Mouse (Mus musculus): Measurements from ENCODE around the gene Inpp5f. TPM values are rescaled to one million over a fixed set of nuclear protein-coding genes. Genes with fewer than 3 reads are reported as not detected.
"Not testable (repeated sequence)": the region's sequence is repeated elsewhere in the genome, so short reads cannot be mapped to it uniquely, and the experiment has no call there.

The Inpp5f gene
- polyA plus RNA-seq (2014; fragmentation: Nextera tagmentation; extraction: Ambion mirVana): 115 and 132 TPM in 2 replicates

GRCm38 (mm10) chr7:128610897-128611798 is at the start of gene Inpp5f:
Inpp5f (plus strand) TSS chr7:128611328.
- Histone ChIP-seq H3K4me2 (peak within 1 kb of the TSS; percentile 87), H3K36me3 (ENCODE audit: control insufficient read depth, insufficient read depth, low read length) (no peaks in the 10 kb centered on the region), H3K4me1 (ENCODE audit: control insufficient read depth, insufficient read depth, low read length) (0 out of 2 replicates have a peak, but pooled peaks cover 2% of the 10 kb centered on the region), H3K27me3 (ENCODE audit: control insufficient read depth, insufficient read depth, low read length) (no peaks in the 10 kb centered on the region), H3K4me3 (ENCODE audit: low read depth, low read length) (peak within 1 kb of the TSS; percentile 80), H3K9ac (ENCODE audit: low read length) (peak within 1 kb of the TSS; percentile 84), H3K9me3 (ENCODE audit: control insufficient read depth, low read length) (no peaks in the 10 kb centered on the region), H3K27ac (ENCODE audit: low read depth, low read length) (peak within 1 kb of the TSS; percentile 22)
- peak; percentile 98 for ATAC-seq (ENCODE audit: low FRiP score)
- 2% methylated on average over 64 of the region's 68 CpGs for WGBS
- peak; percentile 100 for DNase-seq (ENCODE audit: low spot score, missing footprints)

GRCm38 (mm10) chr7:128563373-128563772 is 47.8 kb upstream of the Inpp5f start:
- no peaks in the 10 kb centered on the region for H3K36me3 ChIP-seq (ENCODE audit: control insufficient read depth, insufficient read depth, low read length)
- 35% methylated on average over 4 of the region's 4 CpGs for WGBS

DNA sequence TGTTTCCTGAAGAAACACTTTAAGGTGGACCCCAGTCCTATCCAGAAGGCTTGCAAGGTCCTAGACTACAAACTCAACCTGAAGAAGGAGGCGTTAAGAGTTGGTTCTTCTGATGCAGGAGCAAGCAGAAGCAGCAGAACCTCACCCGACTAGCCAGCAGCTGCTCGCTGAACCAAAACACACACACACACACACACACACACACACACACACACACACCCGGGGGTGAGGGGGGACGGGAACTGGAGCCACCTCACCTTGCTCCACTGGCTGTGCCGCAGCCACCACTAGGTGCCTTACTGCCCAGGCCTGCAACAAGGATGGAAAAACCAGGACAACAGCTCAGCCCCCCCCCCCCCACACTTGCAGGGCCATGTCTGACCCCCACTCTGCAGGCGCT is 44.8 kb upstream of the Inpp5f start:
- WGBS: 76% methylated on average over 7 of the region's 7 CpGs
- Histone ChIP-seq H3K4me3 (ENCODE audit: low read depth, low read length) (no peak overlapping the region), H3K9ac (ENCODE audit: low read length) (no peak overlapping the region), H3K4me2 (no peak overlapping the region), H3K27ac (ENCODE audit: low read depth, low read length) (no peak overlapping the region), H3K9me3 (ENCODE audit: control insufficient read depth, low read length) (no peaks in the 10 kb centered on the region), H3K27me3 (ENCODE audit: control insufficient read depth, insufficient read depth, low read length) (no peaks in the 10 kb centered on the region), H3K4me1 (ENCODE audit: control insufficient read depth, insufficient read depth, low read length) (no peaks in the 10 kb centered on the region), H3K36me3 (ENCODE audit: control insufficient read depth, insufficient read depth, low read length) (no peaks in the 10 kb centered on the region)
- ATAC-seq (ENCODE audit: low FRiP score) (no peak), DNase-seq (ENCODE audit: low spot score, missing footprints) (no peak)

More at GRCm38 (mm10) chr7:128563373-128563772, 47.8 kb upstream of the Inpp5f start:
- Histone ChIP-seq H3K4me1 (ENCODE audit: control insufficient read depth, insufficient read depth, low read length) (no peaks in the 10 kb centered on the region), H3K9me3 (ENCODE audit: control insufficient read depth, low read length) (no peaks in the 10 kb centered on the region), H3K9ac (ENCODE audit: low read length) (no peak overlapping the region), H3K4me3 (ENCODE audit: low read depth, low read length) (no peak overlapping the region), H3K27me3 (ENCODE audit: control insufficient read depth, insufficient read depth, low read length) (no peaks in the 10 kb centered on the region), H3K27ac (ENCODE audit: low read depth, low read length) (no peak overlapping the region), H3K4me2 (no peak overlapping the region)
- ATAC-seq (ENCODE audit: low FRiP score): no peak
- DNase-seq (ENCODE audit: low spot score, missing footprints): no peak

GRCm38 (mm10) chr7:128567561-128568244 is 43.4 kb upstream of the Inpp5f start:
- H3K9me3 ChIP-seq (ENCODE audit: control insufficient read depth, low read length): no peaks in the 10 kb centered on the region
- ATAC-seq (ENCODE audit: low FRiP score) (no peak), DNase-seq (ENCODE audit: low spot score, missing footprints) (no peak)
- no peak overlapping the region for H3K4me2 ChIP-seq
- H3K4me1 ChIP-seq (ENCODE audit: control insufficient read depth, insufficient read depth, low read length): no peaks in the 10 kb centered on the region
- no peak overlapping the region for H3K27ac ChIP-seq (ENCODE audit: low read depth, low read length)
- WGBS: 90% methylated on average over 8 of the region's 8 CpGs
- H3K9ac ChIP-seq (ENCODE audit: low read length): no peak overlapping the region
- H3K27me3 ChIP-seq (ENCODE audit: control insufficient read depth, insufficient read depth, low read length): no peaks in the 10 kb centered on the region
- no peaks in the 10 kb centered on the region for H3K36me3 ChIP-seq (ENCODE audit: control insufficient read depth, insufficient read depth, low read length)
- H3K4me3 ChIP-seq (ENCODE audit: low read depth, low read length): no peak overlapping the region

DNA sequence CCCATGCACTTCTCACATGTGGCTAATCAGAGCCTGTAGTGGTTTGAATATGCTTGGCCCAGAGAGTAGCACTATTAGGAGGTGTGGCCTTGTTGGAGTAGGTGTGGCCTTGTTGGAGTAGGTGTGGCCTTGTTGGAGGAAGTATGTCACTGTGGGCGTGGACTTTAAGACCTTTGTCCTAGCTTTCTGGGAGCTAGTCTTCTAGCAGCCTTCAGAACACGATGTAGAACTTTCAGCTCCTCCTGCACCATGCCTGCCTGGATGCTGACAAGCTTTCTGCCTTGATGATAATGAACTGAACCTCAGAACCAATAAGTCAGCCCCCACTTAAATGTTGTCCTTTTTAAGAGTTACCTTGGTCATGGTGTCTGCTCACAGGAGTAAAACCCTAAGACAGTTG is 41.7 kb upstream of the Inpp5f start:
- ATAC-seq (ENCODE audit: low FRiP score); H3K4me3 ChIP-seq (ENCODE audit: low read depth, low read length); H3K9me3 ChIP-seq (ENCODE audit: control insufficient read depth, low read length); H3K9ac ChIP-seq (ENCODE audit: low read length); H3K4me2 ChIP-seq; H3K27ac ChIP-seq (ENCODE audit: low read depth, low read length); DNase-seq (ENCODE audit: low spot score, missing footprints); H3K36me3 ChIP-seq (ENCODE audit: control insufficient read depth, insufficient read depth, low read length); H3K4me1 ChIP-seq (ENCODE audit: control insufficient read depth, insufficient read depth, low read length); H3K27me3 ChIP-seq (ENCODE audit: control insufficient read depth, insufficient read depth, low read length): not testable (repeated sequence)
- 87% methylated on average over 2 of the region's 2 CpGs for WGBS

GRCm38 (mm10) chr7:128569987-128570656 is 41.0 kb upstream of the Inpp5f start:
- 92% methylated on average over 8 of the region's 8 CpGs for WGBS
- no peak for DNase-seq (ENCODE audit: low spot score, missing footprints)
- H3K4me1 ChIP-seq (ENCODE audit: control insufficient read depth, insufficient read depth, low read length): no peaks in the 10 kb centered on the region
- no peak overlapping the region for H3K27ac ChIP-seq (ENCODE audit: low read depth, low read length)
- no peak overlapping the region for H3K4me3 ChIP-seq (ENCODE audit: low read depth, low read length)
- H3K9me3 ChIP-seq (ENCODE audit: control insufficient read depth, low read length): no peaks in the 10 kb centered on the region
- H3K4me2 ChIP-seq: no peak overlapping the region
- no peak overlapping the region for H3K9ac ChIP-seq (ENCODE audit: low read length)
- H3K36me3 ChIP-seq (ENCODE audit: control insufficient read depth, insufficient read depth, low read length): no peaks in the 10 kb centered on the region
- no peaks in the 10 kb centered on the region for H3K27me3 ChIP-seq (ENCODE audit: control insufficient read depth, insufficient read depth, low read length)
- no peak for ATAC-seq (ENCODE audit: low FRiP score)

DNA sequence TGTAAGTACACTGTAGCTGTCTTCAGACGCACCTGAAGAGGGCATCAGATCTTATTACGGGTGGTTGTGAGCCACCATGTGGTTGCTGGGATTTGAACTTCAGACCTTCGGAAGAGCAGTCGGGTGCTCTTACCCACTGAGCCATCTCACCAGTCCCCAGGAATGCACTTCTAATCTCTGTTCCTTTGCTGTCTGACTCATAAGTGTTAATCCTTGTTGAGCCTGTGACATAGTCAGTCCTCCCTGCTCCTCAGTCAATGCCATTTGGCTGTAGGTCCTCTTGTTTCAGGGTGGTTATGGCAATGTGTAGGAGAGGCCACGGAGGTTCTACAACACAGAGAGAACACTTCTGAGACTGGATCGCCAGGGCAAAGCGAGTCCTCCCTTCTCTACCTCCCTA is 40.5 kb upstream of the Inpp5f start:
- H3K4me2 ChIP-seq; H3K4me1 ChIP-seq (ENCODE audit: control insufficient read depth, insufficient read depth, low read length); DNase-seq (ENCODE audit: low spot score, missing footprints); H3K9me3 ChIP-seq (ENCODE audit: control insufficient read depth, low read length); H3K36me3 ChIP-seq (ENCODE audit: control insufficient read depth, insufficient read depth, low read length); ATAC-seq (ENCODE audit: low FRiP score); H3K27ac ChIP-seq (ENCODE audit: low read depth, low read length); H3K27me3 ChIP-seq (ENCODE audit: control insufficient read depth, insufficient read depth, low read length); H3K4me3 ChIP-seq (ENCODE audit: low read depth, low read length); H3K9ac ChIP-seq (ENCODE audit: low read length): not testable (repeated sequence)
- 87% methylated on average over 7 of the region's 7 CpGs for WGBS

- H3K9ac ChIP-seq (ENCODE audit: low read length): no peak overlapping the region
- H3K4me3 ChIP-seq (ENCODE audit: low read depth, low read length): no peak overlapping the region
- H3K4me2 ChIP-seq: no peak overlapping the region
- H3K27me3 ChIP-seq (ENCODE audit: control insufficient read depth, insufficient read depth, low read length): no peaks in the 10 kb centered on the region
- no peaks in the 10 kb centered on the region for H3K9me3 ChIP-seq (ENCODE audit: control insufficient read depth, low read length)
- no peaks in the 10 kb centered on the region for H3K36me3 ChIP-seq (ENCODE audit: control insufficient read depth, insufficient read depth, low read length)
- no peak overlapping the region for H3K27ac ChIP-seq (ENCODE audit: low read depth, low read length)
- ATAC-seq (ENCODE audit: low FRiP score) (no peak), DNase-seq (ENCODE audit: low spot score, missing footprints) (no peak)
- 85% methylated on average over 4 of the region's 4 CpGs for WGBS
- no peaks in the 10 kb centered on the region for H3K4me1 ChIP-seq (ENCODE audit: control insufficient read depth, insufficient read depth, low read length)
Observed at GRCm38 (mm10) chr7:128572030-128572429, 39.1 kb upstream of the Inpp5f start.
